Mouse (Mus musculus) splenic B cell, adult 2 months (primary cell): ENCODE measurements around the gene Gpr1.

Experiments used
- DNase-seq: peaks from one replicate; pipeline ENCODE4 v3.0.0-alpha.2; 2011; ENCODE audit warnings: low read depth, low spot score
- H3K27me3 ChIP-seq: 2 replicates; pipeline ENCODE4 v1.6.1; 2012; ENCODE audit warnings: mild to moderate bottlenecking, low read length, moderate library complexity, mixed read lengths; ENCODE audit not compliant: control insufficient read depth, poor library complexity, insufficient read depth, severe bottlenecking
- H3K36me3 ChIP-seq: 2 replicates; pipeline ENCODE4 v1.6.1; 2012; ENCODE audit warnings: mild to moderate bottlenecking, low read length, moderate library complexity, mixed read lengths; ENCODE audit not compliant: control insufficient read depth, poor library complexity, insufficient read depth, severe bottlenecking

Gene Gpr1

GRCm38 (mm10) chr1:63246862-63247521 lies 32.6 kb upstream of the Gpr1 start:
- no peaks in the 10 kb centered on the region for H3K36me3 ChIP-seq
- DNase-seq, result no peak
- H3K27me3 ChIP-seq, result no peaks in the 10 kb centered on the region; the same call in none of the 2 replicates

DNA sequence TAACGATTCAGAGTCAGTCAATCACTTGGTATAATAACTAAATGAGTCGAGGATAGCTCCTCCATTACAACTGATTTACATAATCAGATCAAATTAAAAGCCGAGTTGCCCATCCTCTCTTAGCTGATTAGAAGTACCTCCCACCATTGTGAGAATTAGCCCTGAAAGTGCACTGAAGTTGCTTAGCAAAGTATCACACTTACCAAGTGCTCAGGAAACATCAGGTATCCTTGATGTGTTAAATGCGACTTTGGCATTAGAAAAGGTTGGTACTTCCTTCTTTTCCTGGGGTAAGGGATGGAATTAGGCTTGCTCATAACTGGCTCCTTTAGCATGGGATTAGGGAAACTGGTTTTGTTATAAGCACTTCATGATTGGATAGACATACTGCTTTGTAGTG lies 29.5 kb upstream of the Gpr1 start:
- Histone ChIP-seq H3K27me3 (no peaks in the 10 kb centered on the region; the same call in none of the 2 replicates), H3K36me3 (no peaks in the 10 kb centered on the region)
- no peak for DNase-seq

DNA sequence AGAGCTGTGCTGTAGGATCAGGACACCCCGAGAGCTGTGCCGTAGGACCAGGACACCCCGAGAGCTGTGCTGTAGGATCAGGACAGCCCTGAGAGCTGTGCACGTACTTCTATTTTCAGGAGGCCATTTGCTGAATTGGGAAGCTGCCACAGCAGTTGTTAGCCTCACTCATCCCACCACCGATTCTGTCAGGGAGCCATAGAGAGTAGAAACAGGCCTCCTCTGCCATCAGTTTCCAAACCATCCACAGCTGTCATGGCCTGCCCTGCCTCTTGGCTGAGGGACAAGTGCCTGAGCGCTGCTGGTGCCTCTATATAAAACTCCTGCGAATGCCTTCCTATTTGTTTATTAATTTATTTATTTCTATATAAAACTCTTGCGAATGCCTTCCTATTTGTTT lies 25.4 kb upstream of the Gpr1 start:
- Histone ChIP-seq H3K36me3 (no peaks in the 10 kb centered on the region), H3K27me3 (no peaks in the 10 kb centered on the region)
- DNase-seq, result no peak

DNA sequence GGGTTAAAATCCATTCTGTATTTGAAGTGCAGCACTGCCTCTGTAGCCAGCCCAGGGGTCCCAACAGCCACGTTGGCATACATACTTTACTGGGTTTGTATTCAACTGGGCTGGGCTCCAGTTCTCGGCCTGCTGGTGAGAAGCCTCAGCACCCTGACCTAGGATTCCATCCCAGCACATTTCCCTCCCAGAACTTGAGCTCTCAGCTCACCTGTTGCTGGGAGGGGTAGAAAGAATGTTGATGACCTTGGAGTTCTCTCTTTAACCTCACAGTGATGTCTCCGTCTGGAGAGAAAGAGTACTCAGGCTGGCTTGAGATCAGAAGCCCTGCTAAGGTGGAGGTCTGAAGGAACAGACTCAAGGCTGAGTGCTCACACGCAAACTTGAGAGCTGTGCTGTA lies 25.0 kb upstream of the Gpr1 start:
- no peaks in the 10 kb centered on the region for H3K36me3 ChIP-seq
- H3K27me3 ChIP-seq, result no peaks in the 10 kb centered on the region
- DNase-seq, result no peak

- no peaks in the 10 kb centered on the region for H3K36me3 ChIP-seq
- H3K27me3 ChIP-seq, result no peaks in the 10 kb centered on the region
- DNase-seq, result no peak
Observed at GRCm38 (mm10) chr1:63237371-63237770, 23.0 kb upstream of the Gpr1 start.

- Histone ChIP-seq H3K27me3 (no peaks in the 10 kb centered on the region; the same call in 1 of the 2 replicates), H3K36me3 (no peaks in the 10 kb centered on the region)
- DNase-seq, result no peak
Observed at GRCm38 (mm10) chr1:63227241-63227640, 12.9 kb upstream of the Gpr1 start.

DNA sequence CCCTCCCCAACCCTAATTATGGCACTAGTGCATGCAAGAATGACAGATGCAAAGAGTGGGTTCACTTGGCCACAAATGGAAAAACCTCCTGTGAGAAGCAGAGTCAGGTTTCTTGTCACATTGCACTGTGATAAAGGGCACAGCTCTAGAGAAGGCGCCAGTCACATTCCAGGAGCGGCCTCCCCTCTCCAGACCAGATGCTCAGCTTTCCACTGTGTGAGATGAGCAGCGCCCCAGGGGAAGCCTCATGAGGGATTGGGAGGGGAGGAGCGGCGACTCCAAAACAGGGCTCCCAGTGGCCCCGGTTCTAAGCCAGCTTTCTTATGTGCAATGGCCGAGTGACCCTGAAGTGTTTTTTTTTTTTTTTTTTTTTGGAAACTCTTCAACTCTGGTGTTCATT lies 11.5 kb upstream of the Gpr1 start:
- Histone ChIP-seq H3K36me3 (no peaks in the 10 kb centered on the region), H3K27me3 (no peaks in the 10 kb centered on the region; the same call in 1 of the 2 replicates)
- no peak for DNase-seq

- no peaks in the 10 kb centered on the region for H3K36me3 ChIP-seq
- no peaks in the 10 kb centered on the region; the same call in 1 of the 2 replicates for H3K27me3 ChIP-seq
- no peak for DNase-seq
Observed at GRCm38 (mm10) chr1:63225009-63225408, 10.7 kb upstream of the Gpr1 start.

- no peaks in the 10 kb centered on the region for H3K36me3 ChIP-seq
- no peak for DNase-seq
- no peaks in the 10 kb centered on the region for H3K27me3 ChIP-seq
Observed at GRCm38 (mm10) chr1:63219277-63219676, 4.9 kb upstream of the Gpr1 start.

GRCm38 (mm10) chr1:63214631-63215030 lies 288 bp upstream of the Gpr1 start:
- no peaks in the 10 kb centered on the region for H3K27me3 ChIP-seq
- H3K36me3 ChIP-seq, result no peaks in the 10 kb centered on the region
- no peak for DNase-seq

GRCm38 (mm10) chr1:63213478-63214270 lies 669 bp downstream of the Gpr1 start:
- H3K36me3 ChIP-seq, result no peaks in the 10 kb centered on the region
- H3K27me3 ChIP-seq, result no peaks in the 10 kb centered on the region
- DNase-seq, result no peak

DNA sequence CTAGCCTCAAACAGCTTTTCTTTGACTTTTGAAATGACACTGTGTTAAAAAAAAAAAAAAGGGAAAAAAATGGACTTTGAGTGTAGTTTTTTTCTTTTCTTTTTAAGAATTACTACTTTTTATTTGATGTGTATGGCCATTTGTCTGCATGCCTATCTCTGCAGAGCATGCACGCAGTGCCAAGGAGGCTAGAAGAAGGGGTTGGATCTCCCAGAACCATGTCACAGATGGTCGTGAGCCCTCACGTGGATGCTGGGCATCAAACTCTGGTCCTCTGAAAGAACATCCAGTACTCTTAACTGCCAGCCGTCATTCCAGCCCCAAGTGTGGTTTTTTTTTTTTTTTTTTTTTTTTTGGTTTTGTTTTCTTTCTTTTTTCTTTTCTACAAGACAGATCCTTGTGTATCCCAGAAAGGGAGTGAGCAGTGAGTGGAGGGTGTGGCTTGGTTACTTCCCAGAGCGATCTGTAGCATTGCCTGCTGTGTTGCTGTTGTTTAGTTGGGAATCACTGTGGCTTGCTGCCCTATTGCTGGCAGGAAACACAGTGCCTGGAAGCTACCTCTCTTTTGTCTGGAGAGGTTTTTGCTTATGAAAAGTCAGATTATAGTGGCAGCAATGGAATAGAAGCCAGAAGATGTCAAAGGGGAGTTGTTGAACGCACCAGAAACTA lies 4.3 kb downstream of the Gpr1 start:
- no peaks in the 10 kb centered on the region for H3K36me3 ChIP-seq
- H3K27me3 ChIP-seq, result no peaks in the 10 kb centered on the region
- no peak for DNase-seq

DNA sequence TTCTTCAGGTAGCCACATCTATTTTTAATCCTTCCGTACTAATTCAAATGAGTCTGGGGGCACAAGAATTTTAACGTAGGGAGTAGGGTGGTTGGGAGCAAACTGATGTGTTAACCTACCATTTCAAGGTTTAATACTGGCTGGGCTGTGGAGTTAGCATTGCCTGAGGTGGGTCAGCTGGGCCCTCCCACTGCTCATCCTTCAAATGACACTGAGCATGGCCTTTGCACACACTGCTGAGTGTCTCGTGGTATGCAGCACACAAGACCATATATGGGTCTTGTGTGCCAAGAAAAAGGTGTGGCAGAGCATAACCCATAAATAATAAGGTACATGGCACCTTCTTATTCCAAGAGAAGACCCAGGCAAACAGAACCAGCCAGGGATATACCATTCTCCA lies 6.7 kb downstream of the Gpr1 start:
- Histone ChIP-seq H3K36me3 (no peaks in the 10 kb centered on the region), H3K27me3 (no peaks in the 10 kb centered on the region)
- DNase-seq, result no peak

GRCm38 (mm10) chr1:63204660-63205394 lies 9.5 kb downstream of the Gpr1 start:
- H3K36me3 ChIP-seq, result no peaks in the 10 kb centered on the region
- no peak for DNase-seq
- H3K27me3 ChIP-seq, result no peaks in the 10 kb centered on the region
